Mouse (Mus musculus) bone marrow, adult 2 months (tissue): ENCODE measurements around the gene Gna12. TPM values are rescaled to one million over a fixed set of nuclear protein-coding genes. Genes with fewer than 3 reads are reported as not detected.

Experiments used
- H3K27ac ChIP-seq: fragments of 200-500 bp; 2 replicates; pipeline ENCODE4 v1.5.1; 2012; ENCODE audit warnings: low read depth, mild to moderate bottlenecking, control low read depth, inconsistent platforms, low read length; ENCODE audit not compliant: control insufficient read depth, poor library complexity, insufficient read depth
- H3K4me1 ChIP-seq: fragments of 200-500 bp; 2 replicates; pipeline ENCODE4 v1.6.1; 2011; ENCODE audit warnings: low read length; ENCODE audit not compliant: control insufficient read depth, insufficient read depth
- H3K4me3 ChIP-seq: fragments of 200-500 bp; replicated peaks from 2 replicates; pipeline ENCODE3; 2011; ENCODE audit warnings: mild to moderate bottlenecking, low read depth, low read length, control low read depth; ENCODE audit not compliant: control insufficient read depth
- CTCF ChIP-seq: fragments of 200-500 bp; IDR thresholded peaks from 2 replicates; pipeline ENCODE4 v1.5.1; 2011; ENCODE audit warnings: low read length, control low read depth; ENCODE audit not compliant: control insufficient read depth, insufficient read depth
- POLR2A ChIP-seq: fragments of 200-500 bp; IDR thresholded peaks from 2 replicates; pipeline ENCODE4 v1.6.1; 2011; ENCODE audit warnings: low read depth, mild to moderate bottlenecking, control low read depth, low read length, borderline replicate concordance; ENCODE audit not compliant: control insufficient read depth
- WGBS: fragments of 180-500 bp; shearing (Covaris S2); methylation state at CpG from one replicate; pipeline ENCODE4 v1.1.7; 2018; 5-methylcytosine and 5-hydroxymethylcytosine counted together
- polyA plus RNA-seq: library from polyadenylated mRNA; stranded (reverse); fragments of >200 nt; gene quantifications from 2 replicates; pipeline ENCODE4 v1.2.4, GENCODE M21; 2011; ENCODE audit warnings: low replicate concordance; ENCODE audit not compliant: missing spikeins, insufficient read depth, insufficient read length

Gna12 gene
- polyA plus RNA-seq, 1 experiment = 15.8 TPM

GRCm38 (mm10) chr5:140811390-140811789 lies 18.8 kb downstream of the Gna12 start:
- Histone ChIP-seq H3K4me3 (no peak overlapping the region), H3K4me1 (peaks cover 9% of the 10 kb centered on the region), H3K27ac (no peak overlapping the region)
- 16% methylated on average over 2 of the region's 2 CpGs for WGBS
- TF ChIP-seq POLR2A (no peak), CTCF (no peak)

- Histone ChIP-seq H3K4me3 (no peak overlapping the region), H3K27ac (no peak overlapping the region), H3K4me1 (peaks cover 2% of the 10 kb centered on the region; the same call in 1 of the 2 replicates)
- WGBS = 72% methylated on average over 2 of the region's 2 CpGs
- no peak for TF ChIP-seq CTCF
- TF ChIP-seq POLR2A = no peak
These were observed 23.3 kb downstream of the Gna12 start for GRCm38 (mm10) chr5:140806939-140807338.

GRCm38 (mm10) chr5:140806252-140806651 lies 24.0 kb downstream of the Gna12 start:
- TF ChIP-seq CTCF = no peak
- no peak for TF ChIP-seq POLR2A
- H3K4me1 ChIP-seq = peaks cover 2% of the 10 kb centered on the region; the same call in 1 of the 2 replicates

GRCm38 (mm10) chr5:140801782-140802181 lies 28.4 kb downstream of the Gna12 start:
- no peak for TF ChIP-seq POLR2A
- TF ChIP-seq CTCF = no peak
- no peak overlapping the region for H3K4me3 ChIP-seq
- peaks cover 5% of the 10 kb centered on the region for H3K4me1 ChIP-seq
- no peak overlapping the region for H3K27ac ChIP-seq
- 40% methylated on average over 5 of the region's 5 CpGs for WGBS

More at GRCm38 (mm10) chr5:140806252-140806651, 24.0 kb downstream of the Gna12 start:
- WGBS = 40% methylated on average over 2 of the region's 2 CpGs
- no peak overlapping the region for H3K27ac ChIP-seq
- H3K4me3 ChIP-seq = no peak overlapping the region

- Histone ChIP-seq H3K4me3 (no peak overlapping the region), H3K27ac (no peak overlapping the region), H3K4me1 (peaks cover 5% of the 10 kb centered on the region)
- 83% methylated on average over 6 of the region's 6 CpGs for WGBS
- TF ChIP-seq POLR2A (no peak), CTCF (no peak)
These were observed 29.8 kb downstream of the Gna12 start for GRCm38 (mm10) chr5:140800288-140800923.

GRCm38 (mm10) chr5:140799190-140799589 lies 31.0 kb downstream of the Gna12 start:
- TF ChIP-seq POLR2A (no peak), CTCF (no peak)
- 30% methylated on average over 2 of the region's 2 CpGs for WGBS
- no peak overlapping the region; the same call in 1 of the 2 replicates for H3K27ac ChIP-seq
- no peak overlapping the region for H3K4me3 ChIP-seq
- peaks cover 9% of the 10 kb centered on the region for H3K4me1 ChIP-seq

- Histone ChIP-seq H3K27ac (no peak overlapping the region), H3K4me1 (peaks cover 9% of the 10 kb centered on the region)
These were observed 31.5 kb downstream of the Gna12 start for GRCm38 (mm10) chr5:140798775-140799174.

GRCm38 (mm10) chr5:140798158-140798557 lies 32.1 kb downstream of the Gna12 start:
- TF ChIP-seq CTCF (no peak), POLR2A (no peak)
- H3K27ac ChIP-seq = no peak overlapping the region
- H3K4me1 ChIP-seq = peaks cover 9% of the 10 kb centered on the region
- WGBS = 66% methylated on average over 7 of the region's 7 CpGs
- H3K4me3 ChIP-seq = no peak overlapping the region

More at GRCm38 (mm10) chr5:140798775-140799174, 31.5 kb downstream of the Gna12 start:
- WGBS = 19% methylated on average over 5 of the region's 5 CpGs
- H3K4me3 ChIP-seq = no peak overlapping the region
- TF ChIP-seq CTCF = no peak
- no peak for TF ChIP-seq POLR2A
